In the genomic region with DNA sequence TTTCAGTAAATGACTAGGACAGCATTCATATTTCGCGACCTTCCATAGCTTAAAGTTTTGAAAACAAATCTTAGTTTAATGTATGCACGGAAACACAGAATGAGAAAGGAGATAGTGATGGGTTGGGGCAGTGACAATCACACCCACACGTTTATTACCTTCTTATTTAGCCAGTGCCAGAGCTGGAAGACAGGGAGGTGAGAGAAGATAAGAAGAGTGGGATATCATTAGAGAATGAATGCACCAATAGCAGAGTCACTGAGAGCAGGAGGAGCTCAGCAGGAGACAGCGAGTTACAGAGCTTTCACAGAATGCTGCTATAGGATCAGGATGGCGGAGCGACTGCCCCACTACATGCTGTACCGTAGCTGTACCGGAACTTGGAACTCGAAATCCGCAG, we compare ENCODE assay signal across 23 mouse cellular contexts.
"Had no signal": no experiment of that assay in that cellular context is flagged by ENCODE, and none has a peak within 500 bp of the region (broad histone marks: within the 10 kb centered on the region; RNA-seq: fewer than 3 reads in every experiment).

No protein-coding gene starts in this region.

- H3K4me2 ChIP-seq: heart, embryonic 12.5 days; hindbrain, embryonic 13.5 days; hindbrain, embryonic 15.5 days; limb, embryonic 13.5 days; limb, embryonic 15.5 days; liver, embryonic 15.5 days had no signal

- H3K9ac ChIP-seq: forebrain, postnatal 0 days; heart, embryonic 12.5 days; hindbrain, embryonic 13.5 days; hindbrain, embryonic 15.5 days; limb, embryonic 13.5 days; limb, embryonic 15.5 days; liver, embryonic 15.5 days had no signal

- H3K27ac ChIP-seq: heart, adult 2 months; hindbrain, embryonic 13.5 days; hindbrain, embryonic 15.5 days; hindbrain, postnatal 0 days; layer of hippocampus, adult 2 months; limb, embryonic 13.5 days; limb, embryonic 15.5 days; liver, embryonic 15.5 days had no signal

- H3K4me3 ChIP-seq: heart, adult 2 months; heart, embryonic 12.5 days; hindbrain, embryonic 13.5 days; hindbrain, embryonic 15.5 days; layer of hippocampus, adult 2 months; limb, embryonic 13.5 days; limb, embryonic 15.5 days; liver, embryonic 15.5 days had no signal

- ATAC-seq: forebrain, postnatal 0 days; hindbrain, postnatal 0 days; intestine, embryonic 16.5 days had no signal

- H3K27me3 ChIP-seq: heart, embryonic 12.5 days; hindbrain, embryonic 13.5 days; hindbrain, embryonic 15.5 days; limb, embryonic 13.5 days; limb, embryonic 15.5 days; liver, embryonic 15.5 days had no signal

- H3K9me3 ChIP-seq: heart, embryonic 12.5 days; hindbrain, embryonic 13.5 days; hindbrain, embryonic 15.5 days; limb, embryonic 13.5 days; limb, embryonic 15.5 days; liver, embryonic 15.5 days had no signal

- DNase-seq: forebrain, postnatal 0 days; gastrocnemius, postnatal 14 days; gastrocnemius, postnatal 36 days; heart, adult 11 months; heart, adult 2 months; heart, postnatal 10 days; heart, postnatal 36 days; kidney, adult 11 months; kidney, adult 2 months; kidney, adult 9 months; kidney, postnatal 10 days; kidney, postnatal 25 days; kidney, postnatal 4 days; left cerebral cortex, postnatal 4 days had no signal

- H3K4me1 ChIP-seq: heart, embryonic 12.5 days; hindbrain, embryonic 13.5 days; hindbrain, embryonic 15.5 days; limb, embryonic 15.5 days; liver, embryonic 15.5 days had no signal
